Mouse (Mus musculus) forebrain, embryonic 16.5 days (tissue): Measurements from ENCODE around the gene Rxrb. TPM values are rescaled to one million over a fixed set of nuclear protein-coding genes. Genes with fewer than 3 reads are reported as not detected.
A peak's percentile ranks its signal among the peaks of the same experiment; 100 is the strongest.
"Not testable (repeated sequence)": the region's sequence is repeated elsewhere in the genome, so short reads cannot be mapped to it uniquely, and the experiment has no call there.

ENCODE experiments used
- ATAC-seq: fragments of 200-750 bp; cut with Nextera tagmentation; 2 replicates; pipeline ENCODE4 v1.8.0; 2017; ENCODE audit warnings: mild to moderate bottlenecking, moderate library complexity
- H3K27ac ChIP-seq: fragments of 300-500 bp; sonication (generic); 2 replicates; pipeline ENCODE4 v1.5.1; 2014; ENCODE audit warnings: low read length, control low read depth
- H3K27me3 ChIP-seq: fragments of 300-500 bp; sonication (generic); replicated peaks from 2 replicates; pipeline ENCODE4 v1.6.1; 2014; ENCODE audit warnings: low read length; ENCODE audit not compliant: control insufficient read depth, insufficient read depth
- H3K36me3 ChIP-seq: fragments of 300-500 bp; sonication (generic); 2 replicates; pipeline ENCODE4 v1.6.1; 2014; ENCODE audit not compliant: control insufficient read depth, insufficient read depth
- H3K4me1 ChIP-seq: fragments of 300-500 bp; sonication (generic); replicated peaks from 2 replicates; pipeline ENCODE4 v1.6.1; 2014; ENCODE audit warnings: low read length; ENCODE audit not compliant: control insufficient read depth, insufficient read depth
- H3K4me2 ChIP-seq: fragments of 300-500 bp; sonication (generic); 2 replicates; pipeline ENCODE4 v1.6.1; 2014; ENCODE audit warnings: mild to moderate bottlenecking, low read length, control low read depth
- H3K4me3 ChIP-seq: fragments of 300-500 bp; sonication (generic); replicated peaks from 2 replicates; pipeline ENCODE4 v1.5.1; 2014; ENCODE audit warnings: mild to moderate bottlenecking, low read length, control low read depth
- H3K9ac ChIP-seq: fragments of 300-500 bp; sonication (generic); replicated peaks from 2 replicates; pipeline ENCODE4 v1.6.1; 2014; ENCODE audit warnings: low read depth, low read length, control low read depth
- H3K9me3 ChIP-seq: fragments of 300-500 bp; sonication (generic); 2 replicates; pipeline ENCODE4 v1.6.1; 2016; ENCODE audit warnings: low read length; ENCODE audit not compliant: control insufficient read depth
- WGBS: fragments of 180-500 bp; shearing (Covaris S2); extraction: QIAGEN DNeasy Blood & Tissue Kit; methylation state at CpG from one replicate; pipeline ENCODE4 v1.1.7; 2014; 5-methylcytosine and 5-hydroxymethylcytosine counted together
- polyA plus RNA-seq: library from polyadenylated mRNA; unstranded; fragments of >200 nt; fragmentation: Nextera tagmentation; extraction: Ambion mirVana; gene quantifications from 2 replicates; pipeline ENCODE4 v1.2.1, GENCODE M21; 2015

The Rxrb gene
- 55.6 and 60.2 TPM in 2 replicates for polyA plus RNA-seq

DNA sequence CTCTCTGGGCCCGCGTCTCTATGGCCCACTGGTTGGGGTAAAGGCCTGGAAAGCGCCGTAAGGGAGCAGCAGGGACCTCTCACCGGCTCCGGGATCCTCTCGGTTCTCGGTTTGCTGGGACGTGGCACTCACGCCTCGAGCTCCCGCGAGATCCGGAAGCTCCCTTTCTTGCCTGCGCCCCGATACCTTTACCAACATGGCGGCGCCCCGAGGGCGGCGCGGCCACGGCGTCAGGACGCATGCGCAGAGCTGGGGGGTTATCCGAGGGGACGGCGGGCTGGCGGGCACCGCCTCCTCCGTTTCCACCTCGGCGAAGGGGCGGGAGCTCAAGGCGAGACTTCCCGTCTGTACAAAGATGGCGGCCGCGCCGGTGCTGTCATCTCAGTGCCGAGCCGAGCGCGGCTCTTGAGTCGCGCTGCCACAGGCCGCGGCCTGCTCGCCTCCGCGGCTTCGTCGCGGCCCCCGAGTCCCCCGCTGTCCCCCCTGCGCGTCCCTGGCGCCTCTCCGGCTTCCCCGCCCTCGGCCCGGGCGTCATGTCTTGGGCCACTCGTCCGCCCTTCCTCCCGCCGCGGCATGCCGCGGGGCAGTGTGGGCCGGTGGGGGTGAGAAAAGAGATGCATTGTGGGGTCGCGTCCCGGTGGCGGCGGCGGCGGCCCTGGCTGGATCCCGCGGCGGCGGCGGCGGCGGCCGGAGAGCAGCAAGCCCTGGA is at the start of gene Rxrb, which contains the start of gene Slc39a7:
Gene Rxrb, plus strand, starts transcription at position 348 of the 709 bp plus-strand sequence.
Gene Slc39a7, minus strand, starts transcription at position 218 of the 709 bp plus-strand sequence.
- under 1% methylated on average over 60 of the region's 88 CpGs for WGBS
- peak within 1 kb of the TSS; percentile 86 for H3K9ac ChIP-seq
- no peaks in the 10 kb centered on the region for H3K9me3 ChIP-seq
- H3K4me2 ChIP-seq, result peak within 1 kb of the TSS; percentile 99
- H3K27me3 ChIP-seq, result no peaks in the 10 kb centered on the region
- H3K36me3 ChIP-seq, result peaks cover 17% of the 10 kb centered on the region
- peak within 1 kb of the TSS; percentile 95 for H3K27ac ChIP-seq
- peaks cover 47% of the 10 kb centered on the region for H3K4me1 ChIP-seq
- peak within 1 kb of the TSS; percentile 81 for H3K4me3 ChIP-seq
- peak; percentile 81 for ATAC-seq

DNA sequence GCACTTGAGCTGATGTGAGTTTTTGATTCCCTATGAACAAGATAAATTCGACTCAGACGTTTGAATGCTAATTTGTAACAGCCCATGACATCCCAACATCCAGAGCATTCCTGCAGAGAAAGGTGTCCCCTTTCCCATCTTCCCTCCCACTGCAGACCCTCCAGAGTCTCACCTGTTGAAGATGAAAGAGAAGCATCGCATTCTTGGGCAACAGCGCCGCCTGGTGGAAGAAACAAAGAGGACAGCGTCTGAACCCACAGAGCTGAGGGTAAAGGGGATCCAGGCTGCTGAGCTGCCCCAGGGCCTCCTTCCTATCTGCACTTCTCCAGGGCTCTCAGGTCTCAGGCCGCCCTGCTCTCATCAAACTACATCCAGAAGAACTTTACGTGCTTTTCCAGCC is 49.5 kb upstream of the Rxrb start:
- ATAC-seq, H3K27ac ChIP-seq, H3K36me3 ChIP-seq, H3K9ac ChIP-seq, H3K9me3 ChIP-seq: not testable (repeated sequence)
- 8% methylated on average over 8 of the region's 8 CpGs for WGBS
- peak overlapping the region; percentile 51 for H3K4me2 ChIP-seq
- peaks cover 30% of the 10 kb centered on the region for H3K27me3 ChIP-seq
- peaks cover 19% of the 10 kb centered on the region for H3K4me1 ChIP-seq
- peak overlapping the region; percentile 49 for H3K4me3 ChIP-seq

GRCm38 (mm10) chr17:33991788-33992664 is 39.6 kb upstream of the Rxrb start:
- ATAC-seq, result 0 out of 2 replicates have a peak, but pooled peaks have one; percentile 40
- 31% methylated on average over 10 of the region's 10 CpGs for WGBS
- H3K36me3 ChIP-seq, result no peaks in the 10 kb centered on the region
- H3K4me1 ChIP-seq, result no peaks in the 10 kb centered on the region
- no peak overlapping the region for H3K4me3 ChIP-seq
- 0 out of 2 replicates have a peak, but pooled peaks cover 4% of the 10 kb centered on the region for H3K27me3 ChIP-seq
- no peak overlapping the region for H3K4me2 ChIP-seq
- H3K9me3 ChIP-seq, result no peaks in the 10 kb centered on the region
- H3K9ac ChIP-seq, result no peak overlapping the region
- no peak overlapping the region for H3K27ac ChIP-seq

DNA sequence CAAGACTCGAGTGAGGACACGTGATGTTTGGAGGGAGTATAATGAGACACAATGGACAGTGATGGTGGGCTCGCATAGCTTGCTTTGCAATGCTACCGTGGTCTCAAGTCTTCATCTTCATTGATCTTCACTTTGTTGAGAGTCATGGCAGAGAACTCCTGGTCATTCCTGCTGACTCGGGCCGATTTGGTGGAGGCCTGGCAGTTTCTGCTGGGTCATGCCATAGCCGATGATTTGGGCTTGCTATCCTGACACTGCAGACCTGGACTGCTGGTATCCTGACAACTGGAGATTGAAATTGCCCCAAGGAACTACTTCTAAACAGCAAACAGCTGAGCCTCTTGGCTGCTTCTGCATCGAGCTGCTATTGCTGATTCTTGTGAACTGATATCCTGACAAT is 36.7 kb upstream of the Rxrb start:
- H3K36me3 ChIP-seq, result no peaks in the 10 kb centered on the region
- peaks cover 6% of the 10 kb centered on the region for H3K4me1 ChIP-seq
- H3K9me3 ChIP-seq, result no peaks in the 10 kb centered on the region
- 93% methylated on average over 8 of the region's 8 CpGs for WGBS
- no peak overlapping the region for H3K4me3 ChIP-seq
- H3K27me3 ChIP-seq, result 0 out of 2 replicates have a peak, but pooled peaks cover 4% of the 10 kb centered on the region
- H3K9ac ChIP-seq, result no peak overlapping the region
- ATAC-seq, result no peak
- H3K4me2 ChIP-seq, result no peak overlapping the region
- H3K27ac ChIP-seq, result no peak overlapping the region

GRCm38 (mm10) chr17:33995651-33996050 is 36.0 kb upstream of the Rxrb start:
- no peak for ATAC-seq
- no peak overlapping the region for H3K27ac ChIP-seq
- H3K9me3 ChIP-seq, result no peaks in the 10 kb centered on the region
- H3K36me3 ChIP-seq, result no peaks in the 10 kb centered on the region
- no peak overlapping the region for H3K4me2 ChIP-seq
- H3K4me1 ChIP-seq, result peaks cover 10% of the 10 kb centered on the region
- 0 out of 2 replicates have a peak, but pooled peaks cover 4% of the 10 kb centered on the region for H3K27me3 ChIP-seq
- 80% methylated on average over 3 of the region's 3 CpGs for WGBS
- H3K9ac ChIP-seq, result no peak overlapping the region
- H3K4me3 ChIP-seq, result no peak overlapping the region

GRCm38 (mm10) chr17:33997025-33997424 is 34.6 kb upstream of the Rxrb start:
- not testable (repeated sequence) for ATAC-seq, H3K9ac ChIP-seq
- WGBS, result 91% methylated on average over 2 of the region's 2 CpGs

GRCm38 (mm10) chr17:33998697-33999096 is 32.9 kb upstream of the Rxrb start:
- not testable (repeated sequence) for H3K36me3 ChIP-seq, H3K4me3 ChIP-seq, H3K4me1 ChIP-seq, H3K9ac ChIP-seq, ATAC-seq, H3K9me3 ChIP-seq, H3K4me2 ChIP-seq, H3K27me3 ChIP-seq, H3K27ac ChIP-seq
- WGBS, result 70% methylated on average over 5 of the region's 5 CpGs

More at GRCm38 (mm10) chr17:33997025-33997424, 34.6 kb upstream of the Rxrb start:
- H3K36me3 ChIP-seq, H3K27me3 ChIP-seq, H3K4me1 ChIP-seq, H3K4me2 ChIP-seq, H3K9me3 ChIP-seq, H3K27ac ChIP-seq, H3K4me3 ChIP-seq: not testable (repeated sequence)

- H3K4me1 ChIP-seq, result peaks cover 10% of the 10 kb centered on the region
- no peaks in the 10 kb centered on the region for H3K36me3 ChIP-seq
- ATAC-seq, result peak; percentile 12; the same call in 1 of the 2 replicates
- H3K9ac ChIP-seq, result peak overlapping the region; percentile 51
- peak overlapping the region; percentile 92 for H3K4me2 ChIP-seq
- WGBS, result 2% methylated on average over 81 of the region's 87 CpGs
- no peaks in the 10 kb centered on the region for H3K9me3 ChIP-seq
- no peak overlapping the region for H3K27ac ChIP-seq
- H3K27me3 ChIP-seq, result 0 out of 2 replicates have a peak, but pooled peaks cover 4% of the 10 kb centered on the region
- H3K4me3 ChIP-seq, result peak overlapping the region; percentile 51
These were observed 32.1 kb upstream of the Rxrb start for GRCm38 (mm10) chr17:33999341-34000149.
